15 mouse cellular contexts compared by ENCODE assay signal in genomic region chr2:155505811-155506210, GRCm38 (mm10).
"Had no signal": no experiment of that assay in that cellular context is flagged by ENCODE, and none has a peak within 500 bp of the region (broad histone marks: within the 10 kb centered on the region; RNA-seq: fewer than 3 reads in every experiment).

No protein-coding gene starts in this region.

- H3K9me3 ChIP-seq: liver, embryonic 13.5 days; megakaryocyte, embryonic 14.5 days; midbrain, embryonic 10.5 days; midbrain, embryonic 13.5 days had no signal

- H3K27me3 ChIP-seq: midbrain, embryonic 13.5 days had no signal

- H3K4me3 ChIP-seq: left cerebral cortex, adult 2 months; liver, embryonic 13.5 days; megakaryocyte, embryonic 14.5 days; midbrain, embryonic 10.5 days; midbrain, embryonic 13.5 days had no signal

- DNase-seq: kidney, adult 9 months; kidney, postnatal 14 days; kidney, postnatal 4 days; layer of hippocampus, postnatal 36 days; liver, embryonic 13.5 days; lung, adult 2 months; lung, postnatal 36 days; thymus, adult 2 months; thymus, postnatal 14 days; thymus, postnatal 4 days had no signal

- H3K27ac ChIP-seq: left cerebral cortex, adult 2 months; liver, embryonic 13.5 days; midbrain, embryonic 10.5 days had no signal

- H3K9ac ChIP-seq: liver, embryonic 13.5 days; midbrain, embryonic 13.5 days had no signal

- ATAC-seq: lung, postnatal 0 days; midbrain, embryonic 13.5 days had no signal

- H3K4me2 ChIP-seq: liver, embryonic 13.5 days; midbrain, embryonic 13.5 days had no signal

- H3K4me1 ChIP-seq: liver, embryonic 13.5 days had no signal

- H3K36me3 ChIP-seq: liver, embryonic 13.5 days had no signal
